Mouse (Mus musculus) neutrophil, adult 5-6 weeks (primary cell): Measurements from ENCODE around the gene Klhdc1. TPM values are rescaled to one million over a fixed set of nuclear protein-coding genes. Genes with fewer than 3 reads are reported as not detected.

Experiments used
- ATAC-seq: fragments of 151-379, 151-347 bp; 2 replicates; pipeline ENCODE4 v1.8.0; 2017; ENCODE audit warnings: mild to moderate bottlenecking, moderate TSS enrichment; ENCODE audit not compliant: insufficient number of reproducible peaks, poor library complexity, low FRiP score, severe bottlenecking; ENCODE audit errors: extremely low read depth
- total RNA-seq: library from RNA; stranded (forward); fragments of 200-1000 nt; gene quantifications from 2 replicates; pipeline ENCODE4 v1.2.3, GENCODE M21; 2017

Klhdc1 gene
- total RNA-seq, 1 experiment from 2014 or later = 7.6 TPM

DNA sequence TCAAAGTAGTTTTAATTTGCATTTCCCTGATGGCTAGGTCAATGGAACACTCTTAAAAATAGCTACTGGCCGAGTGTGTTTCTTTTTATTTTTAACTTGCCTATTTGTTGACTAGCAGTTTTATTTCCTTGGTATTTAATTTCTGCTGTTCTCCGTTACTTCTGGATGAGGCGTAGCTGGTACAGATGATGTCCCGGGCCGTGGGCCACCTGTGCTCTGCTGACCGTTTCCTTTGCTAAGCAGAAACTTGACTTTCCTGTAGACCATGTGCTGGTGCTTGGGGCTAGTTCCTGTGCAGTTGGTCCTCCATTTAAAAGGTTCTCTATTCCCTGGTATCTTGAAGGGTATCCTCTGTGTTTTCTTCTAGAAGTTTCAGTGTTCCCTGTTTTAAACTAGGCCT, 51.4 kb downstream of the Klhdc1 start:
- no peak for ATAC-seq

DNA sequence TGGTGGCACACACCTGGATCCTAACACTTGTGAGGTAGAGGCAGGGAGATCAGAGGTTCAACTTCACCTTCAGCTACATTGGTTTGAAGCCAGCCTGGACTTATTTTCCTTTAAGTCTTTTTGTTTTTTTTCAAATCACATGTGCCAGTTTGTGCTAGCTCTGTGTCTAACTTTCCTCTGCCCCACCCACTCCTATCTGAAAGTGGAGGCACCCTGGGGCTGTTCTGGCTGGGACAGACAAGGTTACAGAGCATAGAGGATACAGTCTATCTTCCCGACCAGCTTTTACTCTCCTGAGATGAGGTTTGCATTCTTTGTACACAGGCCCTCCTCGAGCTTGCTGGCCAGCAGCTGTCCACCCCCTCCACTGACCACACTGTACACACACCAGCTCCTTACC, 52.8 kb downstream of the Klhdc1 start:
- no peak for ATAC-seq

DNA sequence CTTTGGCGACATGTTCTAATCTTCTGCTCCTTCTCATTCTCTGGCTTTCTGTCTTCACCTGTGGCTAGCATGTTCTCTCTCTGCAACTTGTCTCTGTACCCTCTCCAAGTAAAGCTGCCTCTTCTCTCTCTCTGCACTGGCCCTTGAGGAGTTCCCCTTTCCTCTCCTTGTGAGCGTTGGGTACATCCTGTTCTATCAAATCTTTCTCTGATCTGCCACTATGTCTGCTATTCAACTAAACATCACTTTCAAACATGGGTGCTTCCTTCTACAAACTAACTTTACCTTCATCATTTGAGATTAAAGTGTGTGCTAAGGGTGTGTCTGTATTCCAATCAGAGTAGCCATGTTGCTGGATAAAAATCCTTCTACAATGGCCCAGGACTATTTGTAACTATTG, 54.0 kb downstream of the Klhdc1 start:
- ATAC-seq = no peak

DNA sequence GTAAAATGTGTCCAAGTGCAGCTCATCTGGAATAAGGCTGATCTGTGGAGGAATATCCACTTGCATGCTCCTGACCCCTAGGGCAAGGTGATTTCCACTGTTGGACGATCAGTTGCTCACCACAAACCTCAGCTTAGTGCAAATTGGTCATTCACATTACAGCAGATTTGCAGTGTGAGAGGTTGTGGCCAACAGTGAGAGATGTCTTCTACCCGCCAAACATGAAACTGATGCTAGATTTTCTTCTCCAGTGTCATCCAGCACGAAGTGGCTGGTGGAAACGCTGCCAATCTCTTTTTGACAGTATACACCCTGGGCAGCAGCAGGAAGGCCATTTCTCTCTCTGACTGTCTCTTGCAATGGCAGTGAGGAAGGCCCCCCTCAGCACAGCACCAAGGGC, 54.7 kb downstream of the Klhdc1 start:
- no peak for ATAC-seq

DNA sequence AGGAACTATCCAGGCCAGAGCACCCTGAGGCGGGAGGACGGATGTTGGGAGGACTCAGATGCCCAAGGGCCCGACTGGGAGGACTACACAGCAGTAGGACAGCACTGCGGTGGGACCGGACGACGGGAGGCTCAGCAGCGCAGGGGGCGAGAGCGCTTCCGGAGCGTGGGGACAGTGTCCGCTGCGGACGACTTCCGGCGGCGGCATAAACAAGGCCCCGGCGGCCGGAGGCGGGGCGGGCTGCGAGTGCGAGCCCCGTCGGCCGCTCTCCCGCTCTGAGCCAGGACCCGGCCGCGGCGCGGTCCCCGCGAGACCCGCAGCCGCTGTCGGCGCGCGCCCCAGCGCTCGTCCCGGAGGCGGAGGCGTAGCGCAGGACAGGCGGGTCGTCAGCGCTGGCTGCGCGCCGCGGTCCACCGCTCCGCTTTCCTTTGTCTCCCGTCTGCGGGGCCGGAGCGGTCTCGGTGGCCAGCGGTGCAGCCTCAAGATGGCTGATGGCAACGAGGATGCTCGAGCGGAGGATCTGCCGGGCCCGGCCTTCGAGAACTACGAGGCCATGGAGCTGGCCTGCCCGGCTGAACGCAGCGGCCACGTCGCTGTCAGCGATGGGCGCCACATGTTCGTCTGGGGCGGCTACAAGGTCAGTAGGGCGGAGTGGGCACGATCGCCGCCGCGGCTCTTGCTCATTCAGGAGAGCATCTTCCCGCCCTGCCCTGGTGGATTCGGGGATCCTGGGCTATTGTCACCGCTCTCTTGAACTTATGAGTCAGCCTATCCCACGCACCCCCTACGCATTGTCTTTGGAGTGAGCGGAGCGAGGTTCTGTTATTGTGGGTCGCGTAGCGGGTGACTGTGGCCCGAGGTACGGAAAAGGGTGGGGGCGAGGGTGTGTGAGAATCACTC, 55.8 kb downstream of the Klhdc1 start, which contains the start of gene Klhdc2:
TSS of gene Klhdc2 (plus strand) at position 171 of the 900 bp plus-strand sequence.
- ATAC-seq = peak; percentile 58

DNA sequence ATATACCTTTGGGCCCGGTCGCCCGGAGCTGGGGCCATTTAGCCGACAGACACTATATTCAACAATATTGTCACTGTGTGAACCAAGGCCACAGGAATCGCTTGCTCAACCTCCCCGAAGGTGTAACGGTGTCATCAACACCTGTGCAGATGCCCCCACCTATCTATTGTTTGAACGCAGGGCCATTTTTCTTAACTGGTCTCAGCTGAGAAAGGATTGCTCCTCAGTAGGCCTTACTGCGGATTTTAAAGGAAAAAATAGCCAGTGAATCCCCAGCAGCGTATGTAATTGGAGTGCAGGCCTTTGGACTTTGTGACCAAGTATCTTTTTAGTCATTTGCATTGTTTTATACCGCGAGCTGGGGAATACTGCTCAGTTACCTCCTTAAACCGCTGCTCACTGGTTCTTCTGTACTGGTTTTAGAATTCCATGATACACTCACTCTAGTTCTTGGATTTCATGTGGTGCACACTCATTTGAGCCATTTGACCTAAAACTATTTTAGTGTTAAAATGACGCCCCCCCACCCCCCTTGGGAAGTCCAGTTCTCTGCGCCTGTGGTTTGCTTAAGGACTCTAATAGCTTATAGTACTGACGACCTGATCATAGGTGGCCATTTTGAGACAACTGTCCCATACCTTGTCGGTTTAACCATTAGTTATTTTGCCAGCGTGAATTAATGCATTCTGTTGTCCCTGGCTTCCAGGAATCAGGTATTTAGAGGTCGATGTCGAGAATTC, 56.6 kb downstream of the Klhdc1 start:
- ATAC-seq = no peak

DNA sequence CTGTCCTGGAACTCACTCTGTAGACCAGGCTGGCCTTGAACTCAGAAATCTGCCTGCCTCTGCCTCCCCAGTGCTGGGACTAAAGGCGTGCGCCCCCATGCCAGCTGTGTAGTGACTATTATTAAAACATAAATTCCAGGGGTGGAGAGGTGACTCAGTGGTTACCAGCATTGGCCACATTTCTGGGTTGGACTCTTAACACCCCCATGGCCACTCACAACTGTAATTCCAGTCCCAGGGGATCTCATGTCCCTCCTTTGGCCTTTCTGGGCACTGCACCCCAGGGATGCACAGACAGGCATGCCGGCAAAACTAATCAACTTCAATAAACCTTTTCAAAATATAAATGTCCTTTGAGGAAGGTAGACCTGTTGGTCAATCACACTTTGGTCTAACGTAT, 57.3 kb downstream of the Klhdc1 start:
- no peak for ATAC-seq

DNA sequence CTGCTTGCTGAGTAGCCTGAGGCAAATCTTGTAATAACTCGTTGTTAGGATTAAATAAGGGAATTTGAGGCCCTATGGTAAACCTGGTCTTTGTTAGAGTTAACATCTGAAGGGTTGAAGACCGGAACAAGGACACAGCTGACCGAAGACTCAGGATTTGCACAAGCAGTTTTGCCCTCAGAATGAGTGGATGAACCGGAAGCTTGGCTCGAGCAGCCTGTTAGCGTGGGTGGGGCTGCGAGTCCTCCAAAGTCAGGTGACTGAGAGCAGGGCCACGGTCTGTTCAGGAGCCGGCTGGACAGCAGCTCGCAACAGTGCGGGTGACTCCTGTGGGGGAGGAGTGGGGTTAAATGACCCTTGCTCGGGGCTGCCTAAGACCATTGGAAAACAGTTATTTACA, 58.3 kb downstream of the Klhdc1 start:
- no peak for ATAC-seq

DNA sequence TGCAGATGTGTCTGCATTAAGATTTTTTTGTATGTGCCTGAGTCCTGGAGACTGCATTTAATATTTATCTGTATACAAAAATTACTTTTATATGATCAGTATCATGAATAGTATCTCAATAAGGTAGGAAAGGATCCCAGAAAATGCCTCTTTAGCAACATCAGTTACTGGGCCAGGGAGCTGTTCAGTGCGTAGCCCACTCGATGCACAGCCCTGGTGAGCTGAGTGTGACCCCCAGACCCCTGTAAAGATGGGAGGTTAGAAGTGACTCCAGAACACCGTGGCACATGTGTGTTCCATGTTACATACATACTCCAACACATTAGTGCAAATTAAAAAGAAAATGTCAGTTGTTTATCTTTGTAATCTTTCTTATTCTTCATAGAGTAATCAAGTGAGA, 58.9 kb downstream of the Klhdc1 start:
- ATAC-seq = no peak

DNA sequence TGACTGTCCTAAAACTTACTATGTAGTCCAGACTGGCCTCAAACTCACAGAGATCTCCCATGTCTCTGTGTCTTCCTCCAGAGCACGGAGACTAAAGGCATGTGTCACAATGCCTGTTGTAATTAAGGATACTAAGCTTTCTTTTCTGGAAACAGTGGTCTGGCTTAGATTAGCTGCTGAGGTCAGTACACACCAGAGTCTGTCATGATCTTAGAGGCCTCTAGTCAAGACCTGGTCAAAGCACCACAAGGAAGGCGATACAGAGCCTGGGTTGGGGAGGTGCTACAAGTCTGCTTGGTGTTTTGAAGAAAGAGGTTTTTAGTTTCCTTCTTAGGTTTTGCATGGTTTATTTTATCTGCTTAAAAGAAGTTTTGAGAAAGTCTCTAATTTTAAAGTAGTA, 59.4 kb downstream of the Klhdc1 start:
- no peak for ATAC-seq

DNA sequence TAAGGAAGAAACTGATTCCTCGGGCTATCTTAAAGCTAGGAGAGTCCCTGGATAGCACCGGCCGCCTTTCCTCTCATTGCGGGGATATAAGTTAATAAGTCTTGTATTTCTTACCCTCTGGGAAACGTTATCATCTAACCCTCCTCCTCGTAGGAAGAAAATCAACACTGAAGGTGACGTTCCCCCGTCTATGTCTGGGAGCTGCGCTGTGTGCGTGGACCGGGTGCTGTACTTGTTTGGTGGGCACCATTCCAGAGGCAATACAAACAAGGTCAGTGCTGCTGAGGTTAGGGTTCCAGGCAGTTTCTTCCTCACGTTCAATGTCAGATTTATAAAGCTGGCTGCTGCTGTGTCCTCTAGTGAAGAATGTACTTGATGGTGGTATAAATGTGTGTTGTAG, 61.2 kb downstream of the Klhdc1 start:
- no peak for ATAC-seq

DNA sequence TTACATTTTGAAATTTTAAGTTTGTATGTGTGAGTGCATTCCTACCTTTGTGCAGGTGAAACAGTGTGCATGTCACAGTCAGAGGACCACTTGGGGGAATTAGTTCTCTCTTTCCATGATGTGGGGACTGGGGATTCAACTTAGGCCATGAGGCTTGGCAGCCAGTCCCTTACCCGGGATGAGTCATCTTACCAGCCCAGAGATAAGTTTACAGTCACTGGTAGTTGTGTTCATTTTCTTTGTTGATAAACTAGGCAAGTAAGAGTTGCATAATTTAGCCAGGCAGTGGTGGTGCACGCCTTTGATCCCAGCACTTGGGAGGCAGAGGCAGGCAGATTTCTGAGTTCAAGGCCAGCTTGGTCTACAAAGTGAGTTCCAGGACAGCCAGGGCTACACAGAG, 63.1 kb downstream of the Klhdc1 start:
- no peak for ATAC-seq

DNA sequence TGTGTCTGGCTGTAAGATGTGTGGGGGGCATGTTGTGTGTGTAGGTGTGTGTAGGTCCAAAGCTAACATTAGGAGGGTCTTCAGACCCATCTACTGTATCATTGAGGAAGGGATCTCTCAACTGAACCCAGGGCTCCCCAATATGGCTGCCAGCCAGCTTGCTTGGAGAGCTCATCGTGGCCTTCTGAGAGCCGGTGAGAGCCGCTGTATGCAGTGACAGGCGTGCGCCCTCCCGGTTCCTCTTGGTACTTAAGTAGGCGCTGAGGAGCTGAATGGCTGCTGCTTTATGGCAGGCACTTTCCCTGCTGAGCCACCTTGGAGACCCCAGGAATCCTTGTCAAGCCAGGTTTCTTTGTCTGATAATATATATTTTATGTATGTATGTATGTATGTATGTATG, 65.4 kb downstream of the Klhdc1 start:
- ATAC-seq = no peak

DNA sequence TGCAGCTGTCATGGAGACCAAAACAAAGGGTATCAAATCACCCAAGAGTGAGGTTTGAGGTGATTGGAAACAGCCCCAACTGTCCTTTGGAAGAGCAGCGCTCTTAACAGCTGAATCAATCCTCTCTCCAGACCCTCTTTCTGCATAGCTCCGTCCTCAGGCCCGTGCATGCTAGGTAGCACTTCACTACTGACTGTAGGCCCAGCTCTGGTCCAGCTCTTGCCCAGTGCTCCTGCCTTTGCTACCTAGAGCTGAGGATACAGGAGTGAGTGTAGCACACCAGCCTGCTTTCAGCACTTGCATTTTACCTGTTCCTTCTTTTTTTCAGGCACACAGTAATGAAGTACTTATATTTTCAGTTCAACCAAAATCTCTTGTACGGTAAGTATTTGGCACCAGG, 68.7 kb downstream of the Klhdc1 start:
- no peak for ATAC-seq

DNA sequence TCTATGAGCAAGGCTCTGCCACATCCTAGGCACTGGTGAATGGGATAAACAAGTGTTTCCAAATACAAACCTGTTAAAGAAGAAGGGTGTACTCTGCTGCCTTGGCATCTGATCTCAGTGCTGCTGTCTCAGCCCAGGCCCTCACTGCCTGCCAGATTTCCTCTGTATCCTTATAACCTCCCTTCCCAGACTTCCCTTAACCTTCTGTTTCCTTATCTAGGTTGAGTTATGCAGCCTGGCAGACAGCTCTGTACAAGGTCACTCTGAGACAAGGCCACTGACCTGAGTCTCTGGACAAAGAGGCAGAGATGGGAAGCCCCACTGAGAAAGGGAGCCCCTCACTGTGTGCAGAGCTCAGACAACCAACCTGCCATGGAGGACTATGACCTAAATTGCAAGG, 77.5 kb downstream of the Klhdc1 start:
- ATAC-seq = no peak

DNA sequence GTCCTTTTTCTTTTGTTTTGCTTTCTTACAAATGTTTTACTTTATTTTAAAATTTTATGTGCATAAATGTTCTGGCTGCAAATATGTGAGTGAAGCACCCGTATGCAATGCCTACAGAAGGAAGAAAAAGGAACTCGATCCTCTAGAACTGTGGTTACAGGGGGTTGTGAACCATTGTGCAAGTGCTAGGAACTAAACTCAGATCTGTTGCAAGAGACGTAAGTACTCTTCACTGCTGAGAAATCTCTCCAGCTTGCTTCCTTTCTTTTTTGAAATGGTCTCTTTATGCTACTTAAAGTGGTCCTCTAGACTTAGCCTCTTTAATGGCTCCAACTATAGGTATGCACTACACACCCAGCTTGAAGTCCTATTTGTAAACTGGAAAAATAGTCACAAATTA, 90.2 kb downstream of the Klhdc1 start:
- peak; percentile 69; the same call in 1 of the 2 replicates for ATAC-seq

DNA sequence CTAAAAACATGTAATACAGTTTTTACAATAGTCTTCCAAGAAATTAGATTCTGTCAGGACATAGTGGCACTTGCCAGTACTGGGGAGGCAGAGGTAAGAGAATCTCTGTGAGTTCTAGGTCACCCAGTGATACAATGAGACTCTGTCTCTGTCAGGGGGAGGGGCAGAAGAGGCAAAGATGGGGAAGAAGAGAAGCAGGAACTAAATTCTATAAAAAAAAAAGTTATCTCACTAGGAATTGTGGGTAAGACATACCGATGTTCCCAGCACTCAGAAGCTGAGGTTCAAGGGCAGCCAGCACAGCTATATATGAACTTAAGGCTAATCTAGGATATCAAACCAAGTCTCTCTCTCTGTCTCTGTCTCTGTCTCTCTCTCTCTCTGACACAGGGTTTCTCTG, 91.2 kb downstream of the Klhdc1 start:
- no peak for ATAC-seq

DNA sequence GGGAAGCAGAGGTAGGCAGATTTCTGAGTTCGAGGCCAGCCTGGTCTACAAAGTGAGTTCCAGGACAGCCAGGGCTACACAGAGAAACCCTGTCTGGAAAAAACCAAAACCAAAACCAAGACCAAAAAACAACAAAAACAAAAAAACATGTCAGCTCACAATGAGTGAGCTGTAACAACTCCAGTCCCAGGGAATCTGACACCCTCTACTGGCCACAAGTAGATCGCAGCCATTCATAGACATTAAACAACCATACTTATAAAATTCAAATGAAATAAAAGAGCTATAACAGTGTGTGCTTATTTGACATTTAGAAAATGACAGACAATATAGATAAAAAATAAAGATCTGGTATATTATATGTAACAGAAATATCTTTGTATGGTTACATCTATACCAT, 92.6 kb downstream of the Klhdc1 start:
- peak; percentile 82 for ATAC-seq
